Mouse (Mus musculus): ENCODE data around the gene Yap1. TPM values are rescaled to one million over a fixed set of nuclear protein-coding genes. Genes with fewer than 3 reads are reported as not detected.

Gene Yap1
- polyA plus RNA-seq, 1 experiment from 2014 or later = 3.2 TPM

- no peak overlapping the region for H3K27ac ChIP-seq (replicated peaks)
- H3K4me2 ChIP-seq = no peak overlapping the region
- 0 out of 2 replicates have a peak, but pooled peaks cover 4% of the 10 kb centered on the region for H3K36me3 ChIP-seq (replicated peaks)
- H3K27me3 ChIP-seq = no peaks in the 10 kb centered on the region
- no peak overlapping the region for H3K9ac ChIP-seq
- peaks cover under 1% of the 10 kb centered on the region; the same call in 1 of the 2 replicates for H3K4me1 ChIP-seq (replicated peaks)
- WGBS (ENCODE audit: insufficient replicate concordance) = 54% methylated on average over 5 of the region's 5 CpGs
- ATAC-seq (ENCODE audit: insufficient read depth) = no peak
- no peaks in the 10 kb centered on the region for H3K9me3 ChIP-seq (replicated peaks)
- H3K4me3 ChIP-seq (replicated peaks) = no peak overlapping the region
Observed at GRCm38 (mm10) chr9:7952886-7953285, 51.5 kb downstream of the Yap1 start.

- 59% methylated on average over 7 of the region's 7 CpGs for WGBS (ENCODE audit: insufficient replicate concordance)
- H3K4me3 ChIP-seq (replicated peaks) = no peak overlapping the region
- H3K27me3 ChIP-seq = no peaks in the 10 kb centered on the region
- ATAC-seq (ENCODE audit: insufficient read depth) = no peak
- no peak overlapping the region for H3K27ac ChIP-seq (replicated peaks)
- 0 out of 2 replicates have a peak, but pooled peaks cover 8% of the 10 kb centered on the region for H3K36me3 ChIP-seq (replicated peaks)
- H3K4me1 ChIP-seq (replicated peaks) = no peaks in the 10 kb centered on the region
- no peak overlapping the region for H3K4me2 ChIP-seq
- no peaks in the 10 kb centered on the region for H3K9me3 ChIP-seq (replicated peaks)
- no peak overlapping the region for H3K9ac ChIP-seq
Observed at GRCm38 (mm10) chr9:7950211-7950644, 54.2 kb downstream of the Yap1 start.

DNA sequence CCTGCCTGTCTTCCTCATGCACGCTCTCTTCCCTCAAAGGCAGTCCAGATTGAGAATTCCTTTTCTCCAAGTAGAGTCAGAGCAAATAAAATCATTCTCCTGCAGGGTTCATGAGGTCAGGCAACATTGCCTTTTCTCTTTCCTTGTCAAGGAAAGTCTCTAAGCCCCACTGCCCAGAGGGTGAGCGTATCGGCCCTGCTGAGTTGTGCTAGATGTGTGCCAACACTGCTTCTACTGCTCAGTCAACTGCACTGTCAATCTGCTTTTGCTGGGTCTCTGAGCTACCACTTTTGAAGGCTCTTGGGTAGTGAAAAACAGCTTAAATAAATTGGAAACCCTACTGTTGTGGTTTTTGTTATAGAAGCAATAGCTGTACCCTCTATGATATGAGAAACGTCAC, 56.5 kb downstream of the Yap1 start:
- ATAC-seq (ENCODE audit: insufficient read depth) = no peak
- no peak overlapping the region for H3K9ac ChIP-seq
- H3K36me3 ChIP-seq (replicated peaks) = 0 out of 2 replicates have a peak, but pooled peaks cover 8% of the 10 kb centered on the region
- no peak overlapping the region for H3K4me3 ChIP-seq (replicated peaks)
- H3K4me1 ChIP-seq (replicated peaks) = no peaks in the 10 kb centered on the region
- H3K27ac ChIP-seq (replicated peaks) = no peak overlapping the region
- H3K4me2 ChIP-seq = no peak overlapping the region
- H3K27me3 ChIP-seq = no peaks in the 10 kb centered on the region
- no peaks in the 10 kb centered on the region for H3K9me3 ChIP-seq (replicated peaks)
- 68% methylated on average over 4 of the region's 4 CpGs for WGBS (ENCODE audit: insufficient replicate concordance)

- H3K9me3 ChIP-seq (replicated peaks) = no peaks in the 10 kb centered on the region
- H3K4me1 ChIP-seq (replicated peaks) = no peaks in the 10 kb centered on the region
- no peak overlapping the region for H3K4me3 ChIP-seq (replicated peaks)
- no peak overlapping the region for H3K4me2 ChIP-seq
- no peak overlapping the region for H3K9ac ChIP-seq
- H3K36me3 ChIP-seq (replicated peaks) = 0 out of 2 replicates have a peak, but pooled peaks cover 5% of the 10 kb centered on the region
- ATAC-seq (ENCODE audit: insufficient read depth) = no peak
- H3K27me3 ChIP-seq = no peaks in the 10 kb centered on the region
- 55% methylated on average over 7 of the region's 7 CpGs for WGBS (ENCODE audit: insufficient replicate concordance)
- no peak overlapping the region for H3K27ac ChIP-seq (replicated peaks)
Observed at GRCm38 (mm10) chr9:7943796-7944462, 60.5 kb downstream of the Yap1 start.

GRCm38 (mm10) chr9:7942701-7943100, 61.7 kb downstream of the Yap1 start:
- H3K27ac ChIP-seq (replicated peaks) = no peak overlapping the region
- WGBS (ENCODE audit: insufficient replicate concordance) = 80% methylated on average over 8 of the region's 8 CpGs
- H3K36me3 ChIP-seq (replicated peaks) = 0 out of 2 replicates have a peak, but pooled peaks cover 2% of the 10 kb centered on the region
- no peaks in the 10 kb centered on the region for H3K9me3 ChIP-seq (replicated peaks)
- no peak overlapping the region for H3K4me3 ChIP-seq (replicated peaks)
- H3K4me2 ChIP-seq = no peak overlapping the region
- H3K4me1 ChIP-seq (replicated peaks) = no peaks in the 10 kb centered on the region
- no peaks in the 10 kb centered on the region for H3K27me3 ChIP-seq
- no peak for ATAC-seq (ENCODE audit: insufficient read depth)
- no peak overlapping the region for H3K9ac ChIP-seq

DNA sequence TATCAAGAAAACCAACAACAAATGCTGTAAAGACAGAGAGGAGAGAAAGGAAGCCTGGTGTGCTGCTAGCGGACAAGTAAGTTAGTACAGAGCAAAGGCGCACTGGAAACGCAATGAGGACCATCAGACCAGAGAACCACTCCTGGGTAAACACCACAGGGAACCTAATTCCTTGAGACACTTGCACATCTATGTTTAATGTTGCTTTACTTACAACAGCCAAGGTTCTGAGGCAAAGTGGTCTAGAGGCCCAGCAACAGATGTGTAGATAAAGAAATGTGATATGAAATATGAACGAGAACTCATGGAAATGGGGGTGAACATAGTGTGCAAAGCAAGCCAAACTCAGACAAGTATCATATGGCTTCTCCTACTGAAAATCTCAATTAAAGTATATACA, 64.3 kb downstream of the Yap1 start:
- no peak overlapping the region for H3K27ac ChIP-seq (replicated peaks)
- no peaks in the 10 kb centered on the region for H3K9me3 ChIP-seq (replicated peaks)
- WGBS (ENCODE audit: insufficient replicate concordance) = 74% methylated on average over 4 of the region's 4 CpGs
- no peaks in the 10 kb centered on the region for H3K27me3 ChIP-seq
- no peak for ATAC-seq (ENCODE audit: insufficient read depth)
- H3K4me2 ChIP-seq = no peak overlapping the region
- H3K36me3 ChIP-seq (replicated peaks) = no peaks in the 10 kb centered on the region
- H3K4me3 ChIP-seq (replicated peaks) = no peak overlapping the region
- H3K4me1 ChIP-seq (replicated peaks) = no peaks in the 10 kb centered on the region
- no peak overlapping the region for H3K9ac ChIP-seq

- no peak overlapping the region for H3K27ac ChIP-seq (replicated peaks)
- 71% methylated on average over 10 of the region's 10 CpGs for WGBS (ENCODE audit: insufficient replicate concordance)
- no peak for ATAC-seq (ENCODE audit: insufficient read depth)
- H3K36me3 ChIP-seq (replicated peaks) = peaks cover 22% of the 10 kb centered on the region
- H3K9ac ChIP-seq = no peak overlapping the region
- no peaks in the 10 kb centered on the region for H3K9me3 ChIP-seq (replicated peaks)
- no peak overlapping the region for H3K4me2 ChIP-seq
- H3K4me3 ChIP-seq (replicated peaks) = no peak overlapping the region
- H3K27me3 ChIP-seq = no peaks in the 10 kb centered on the region
- H3K4me1 ChIP-seq (replicated peaks) = no peaks in the 10 kb centered on the region
Observed at GRCm38 (mm10) chr9:7934419-7934818, 70.0 kb downstream of the Yap1 start.

DNA sequence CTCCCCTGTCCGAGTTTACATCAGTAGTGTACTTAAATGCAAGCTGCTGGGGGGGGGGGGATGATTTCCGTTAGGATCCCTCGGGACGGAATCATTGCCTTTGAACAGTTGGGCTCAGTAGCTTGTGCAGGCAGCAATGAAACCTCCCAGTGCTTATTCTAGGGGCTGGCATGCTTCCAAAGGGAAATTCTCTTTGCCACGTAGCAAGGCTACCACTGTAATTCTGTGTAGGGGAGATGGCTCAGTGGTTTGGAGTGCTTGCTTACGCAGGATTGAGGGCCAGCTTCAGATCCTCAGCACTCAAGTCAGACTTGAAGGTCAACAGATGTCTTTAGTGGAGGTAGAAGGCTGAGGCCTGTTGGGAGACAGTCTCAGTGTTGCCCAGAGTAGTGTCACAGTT, 74.8 kb downstream of the Yap1 start:
- no peak overlapping the region for H3K27ac ChIP-seq (replicated peaks)
- ATAC-seq (ENCODE audit: insufficient read depth) = no peak
- no peak overlapping the region for H3K4me2 ChIP-seq
- peaks cover 21% of the 10 kb centered on the region for H3K36me3 ChIP-seq (replicated peaks)
- WGBS (ENCODE audit: insufficient replicate concordance) = 65% methylated on average over 6 of the region's 6 CpGs
- H3K4me3 ChIP-seq (replicated peaks) = no peak overlapping the region
- H3K27me3 ChIP-seq = no peaks in the 10 kb centered on the region
- no peaks in the 10 kb centered on the region for H3K4me1 ChIP-seq (replicated peaks)
- H3K9ac ChIP-seq = no peak overlapping the region
- H3K9me3 ChIP-seq (replicated peaks) = no peaks in the 10 kb centered on the region

DNA sequence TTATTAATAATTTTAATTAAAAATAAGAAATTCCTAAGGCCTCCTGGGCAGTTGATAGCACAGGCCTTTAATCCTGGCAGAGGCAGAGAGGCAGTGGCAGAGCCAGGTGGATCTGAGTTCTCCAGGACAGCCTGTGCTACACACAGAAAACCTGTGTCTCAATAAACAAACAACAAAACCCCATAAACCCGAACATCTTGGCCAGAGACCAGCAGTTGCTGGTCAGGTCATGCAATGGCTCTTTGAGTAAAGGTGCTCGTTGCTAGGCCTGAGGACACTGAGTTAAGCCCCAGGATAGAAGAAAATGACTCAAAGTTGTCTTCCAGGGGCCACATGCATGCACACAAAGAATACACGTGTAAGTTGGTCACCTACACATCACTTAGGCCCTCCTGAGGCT, 75.5 kb downstream of the Yap1 start:
- no peak overlapping the region for H3K27ac ChIP-seq (replicated peaks)
- peaks cover 14% of the 10 kb centered on the region for H3K36me3 ChIP-seq (replicated peaks)
- 52% methylated on average over 3 of the region's 3 CpGs for WGBS (ENCODE audit: insufficient replicate concordance)
- no peak for ATAC-seq (ENCODE audit: insufficient read depth)
- H3K4me2 ChIP-seq = no peak overlapping the region
- no peaks in the 10 kb centered on the region for H3K9me3 ChIP-seq (replicated peaks)
- H3K4me1 ChIP-seq (replicated peaks) = no peaks in the 10 kb centered on the region
- H3K27me3 ChIP-seq = no peaks in the 10 kb centered on the region
- H3K9ac ChIP-seq = no peak overlapping the region
- H3K4me3 ChIP-seq (replicated peaks) = no peak overlapping the region

GRCm38 (mm10) chr9:7928207-7928793, 76.1 kb downstream of the Yap1 start:
- Histone ChIP-seq H3K4me3 (replicated peaks) (no peak overlapping the region), H3K27ac (replicated peaks) (no peak overlapping the region), H3K27me3 (no peaks in the 10 kb centered on the region), H3K36me3 (replicated peaks) (peaks cover 11% of the 10 kb centered on the region), H3K4me2 (no peak overlapping the region), H3K9me3 (replicated peaks) (no peaks in the 10 kb centered on the region), H3K9ac (no peak overlapping the region), H3K4me1 (replicated peaks) (no peaks in the 10 kb centered on the region)
- 64% methylated on average over 3 of the region's 3 CpGs for WGBS (ENCODE audit: insufficient replicate concordance)
- ATAC-seq (ENCODE audit: insufficient read depth) = no peak

GRCm38 (mm10) chr9:7914925-7915324, 89.5 kb downstream of the Yap1 start:
- no peak for ATAC-seq (ENCODE audit: insufficient read depth)
- Histone ChIP-seq H3K27ac (replicated peaks) (no peak overlapping the region), H3K36me3 (replicated peaks) (no peaks in the 10 kb centered on the region), H3K9ac (no peak overlapping the region), H3K4me3 (replicated peaks) (no peak overlapping the region), H3K4me2 (peak overlapping the region; percentile 59; the same call in 1 of the 2 replicates), H3K27me3 (no peaks in the 10 kb centered on the region), H3K4me1 (replicated peaks) (peaks cover 18% of the 10 kb centered on the region), H3K9me3 (replicated peaks) (no peaks in the 10 kb centered on the region)
- 60% methylated on average over 8 of the region's 8 CpGs for WGBS (ENCODE audit: insufficient replicate concordance)

Data from liver, embryonic 15.5 days (tissue).